Mouse (Mus musculus) ZHBTc4 (cell line): ENCODE data around the gene Pdk2.

Source experiments
- DNase-seq: peaks from one replicate; pipeline ENCODE4 v3.0.0-alpha.2; 2011; ENCODE audit warnings: low read depth, low spot score

Gene Pdk2

DNA sequence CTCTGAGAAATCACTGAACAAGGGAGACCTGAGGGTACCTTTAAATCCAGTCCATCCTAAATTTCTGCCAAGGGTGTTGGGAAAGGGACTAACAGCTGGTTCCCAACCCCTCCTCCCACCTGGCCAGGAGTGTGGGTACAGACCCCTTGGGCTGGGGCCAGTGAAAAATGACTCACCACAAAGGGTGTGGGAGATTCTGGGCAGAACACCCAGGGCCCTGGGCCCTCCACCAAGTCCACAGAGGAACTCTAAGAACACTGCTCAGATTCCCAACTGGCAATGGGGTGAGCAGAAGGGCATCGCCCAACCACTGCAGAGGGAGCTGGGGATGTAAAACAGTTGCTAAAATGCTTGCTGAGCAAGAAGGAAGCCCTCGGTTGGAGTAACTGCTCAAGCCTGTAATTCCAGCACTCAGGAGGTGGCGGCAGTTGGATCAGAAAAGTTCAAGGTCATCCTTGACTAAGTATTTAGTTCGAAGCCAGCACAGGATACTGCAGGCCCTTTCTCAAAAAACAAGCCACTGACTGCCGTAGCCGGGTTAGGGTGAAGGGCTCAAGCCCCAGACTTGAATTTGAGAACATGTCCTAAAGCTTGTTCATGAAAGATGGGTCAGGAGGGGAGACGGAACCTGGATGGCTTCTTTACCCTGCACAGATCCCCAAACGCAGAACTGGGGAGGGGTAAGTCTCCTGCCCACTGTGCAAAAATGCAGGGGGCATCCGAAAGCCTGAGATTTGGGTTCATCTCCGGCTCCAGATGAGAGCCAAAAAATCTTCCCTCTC lies 52.2 kb downstream of the Pdk2 start:
- no peak for DNase-seq

DNA sequence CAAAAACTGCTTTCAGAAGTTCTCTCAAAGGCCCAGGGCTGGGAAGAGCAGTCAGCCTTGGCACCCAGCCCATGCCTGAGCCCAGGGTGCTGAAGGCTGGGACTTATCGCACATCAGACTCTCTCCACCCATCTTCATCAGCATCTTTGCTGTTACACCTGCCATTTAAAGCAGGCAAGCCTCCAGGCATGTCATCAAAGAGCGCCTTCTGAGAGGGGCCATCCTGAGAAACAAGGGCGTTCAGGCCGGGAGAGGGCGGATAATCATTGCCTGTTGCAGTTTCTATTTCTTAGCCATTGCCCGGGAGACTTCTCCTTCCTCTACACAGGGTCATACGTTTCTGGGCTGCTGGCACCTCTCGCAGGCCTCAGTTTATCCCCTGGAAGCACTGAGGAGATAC lies 53.3 kb downstream of the Pdk2 start:
- peak; percentile 73 for DNase-seq

DNA sequence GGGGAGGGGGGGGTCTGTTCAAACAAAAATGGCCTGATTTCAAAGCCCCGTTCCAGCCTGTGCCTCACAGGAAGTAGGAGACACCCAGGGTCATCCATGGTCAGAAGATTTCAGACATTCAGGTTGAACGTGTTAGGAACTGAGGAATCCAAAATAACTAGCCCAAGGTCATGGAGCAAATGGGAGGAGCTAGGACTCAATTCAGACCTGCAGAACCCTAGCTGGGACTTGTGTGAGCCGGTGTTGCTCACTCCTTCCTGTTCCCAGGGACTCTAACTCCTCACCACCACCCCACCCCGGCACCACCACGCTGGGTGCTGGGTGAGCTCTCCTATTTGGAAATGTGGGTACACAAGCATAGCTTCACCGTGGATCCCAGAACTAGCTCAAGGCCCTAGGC lies 53.8 kb downstream of the Pdk2 start:
- DNase-seq: peak; percentile 88

DNA sequence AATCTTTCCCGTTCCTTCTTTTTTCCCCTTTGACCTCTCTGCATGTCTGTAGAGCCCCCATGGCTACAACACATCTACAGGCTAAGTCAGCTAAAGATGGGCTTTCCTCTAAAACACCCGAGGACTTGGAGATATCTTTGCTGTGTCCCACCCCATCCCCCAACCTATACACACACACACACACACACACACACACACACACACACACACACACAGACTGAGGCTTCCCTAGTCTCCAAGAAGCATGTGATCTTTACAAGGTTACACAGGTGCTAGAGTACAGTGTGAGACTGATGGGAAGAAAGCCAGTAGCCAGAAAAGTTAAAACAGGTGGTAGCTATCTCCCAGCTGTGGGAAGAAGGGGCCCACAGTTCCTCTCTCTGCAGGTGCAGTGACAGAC lies 54.7 kb downstream of the Pdk2 start:
- no peak for DNase-seq

DNA sequence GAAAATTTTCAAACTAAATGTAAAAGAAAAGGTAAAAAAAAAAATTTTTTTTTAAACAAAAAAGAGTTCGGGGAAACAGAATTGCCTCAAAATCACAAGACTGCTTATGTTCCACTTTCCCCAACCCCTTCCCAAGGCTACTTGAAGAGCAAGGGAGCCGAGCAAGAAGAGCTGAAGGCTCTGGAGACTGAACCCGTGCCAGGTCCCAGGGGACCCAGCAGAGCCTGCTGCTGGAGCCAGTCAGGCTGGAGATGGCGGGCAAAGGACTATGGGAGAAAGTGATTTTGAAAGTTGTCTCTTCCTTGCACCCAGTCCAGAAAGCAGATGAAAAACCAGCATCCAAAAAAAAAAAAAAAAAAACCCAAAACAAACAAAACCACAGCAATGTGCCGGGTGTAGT lies 55.3 kb downstream of the Pdk2 start:
- no peak for DNase-seq

DNA sequence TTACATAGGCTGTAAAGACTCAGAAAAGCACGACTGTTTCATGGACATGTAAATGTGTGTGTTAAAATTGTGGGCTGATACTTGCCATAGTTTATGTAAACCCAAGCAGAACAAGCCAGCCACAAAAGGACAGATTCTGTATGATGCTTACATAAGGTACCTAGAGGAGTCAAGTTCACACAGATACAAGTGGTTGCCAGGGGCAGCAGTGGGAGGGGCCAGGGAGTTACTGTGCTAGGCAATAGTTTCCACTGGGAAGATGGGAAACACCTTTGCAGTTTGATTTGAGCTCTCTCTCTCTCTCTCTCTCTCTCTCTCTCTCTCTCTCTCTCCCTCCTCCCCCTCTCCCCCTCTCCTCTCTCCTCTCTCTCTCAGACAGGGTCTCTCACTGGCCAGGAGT lies 56.0 kb downstream of the Pdk2 start:
- no peak for DNase-seq

DNA sequence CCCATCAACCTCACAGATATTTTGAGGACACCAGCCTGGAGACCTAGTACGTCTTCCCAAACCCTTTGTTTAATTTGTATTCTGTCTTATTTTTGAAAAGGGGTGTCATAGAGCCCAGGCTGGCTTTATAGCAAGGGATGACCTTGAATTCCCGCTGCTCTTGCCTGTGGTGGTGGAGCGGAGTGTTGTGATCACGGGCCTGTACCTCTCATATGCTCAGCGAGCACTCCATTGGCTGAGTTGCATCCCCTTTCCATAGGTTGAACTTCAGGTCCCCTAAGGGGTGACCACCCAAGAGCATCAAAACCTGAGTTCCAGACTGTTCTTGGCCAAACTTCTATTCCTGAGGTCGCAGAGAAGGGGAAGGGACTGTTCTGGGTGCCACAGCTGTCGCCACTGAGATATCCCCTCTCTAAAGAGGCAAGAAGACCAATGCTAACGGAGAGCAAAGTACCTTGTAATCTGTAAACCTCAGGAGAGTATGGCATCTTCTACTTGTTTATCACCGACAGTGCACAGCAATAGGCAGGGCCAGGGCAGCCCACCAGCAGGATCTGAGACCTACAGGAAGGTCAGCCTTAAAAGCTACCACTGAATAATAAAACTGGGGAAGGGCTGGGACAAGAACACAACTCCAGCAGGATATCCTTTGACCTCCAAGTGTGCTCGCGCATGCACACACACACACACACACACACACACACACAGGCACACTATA lies 61.5 kb downstream of the Pdk2 start:
- no peak for DNase-seq

DNA sequence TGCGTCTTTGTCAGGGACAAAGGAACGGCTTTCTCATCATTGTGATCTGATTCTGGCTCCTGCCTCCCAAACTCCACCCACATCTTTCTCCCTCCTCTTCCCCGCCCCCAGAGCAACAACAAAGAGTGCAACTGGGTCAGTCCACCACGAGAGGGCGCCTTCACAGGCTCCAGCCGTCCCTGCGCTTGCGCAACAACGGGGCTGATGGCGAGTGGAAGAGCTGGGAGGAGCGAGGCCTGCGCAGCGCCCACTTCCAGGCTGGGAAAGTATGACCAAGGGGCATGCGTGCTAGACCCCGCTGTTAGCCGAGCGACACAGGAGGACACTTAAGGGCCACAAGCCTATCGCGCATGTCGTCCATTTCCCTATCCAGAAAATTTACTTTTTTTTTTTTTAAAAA lies 62.2 kb downstream of the Pdk2 start:
- DNase-seq: peak; percentile 96

DNA sequence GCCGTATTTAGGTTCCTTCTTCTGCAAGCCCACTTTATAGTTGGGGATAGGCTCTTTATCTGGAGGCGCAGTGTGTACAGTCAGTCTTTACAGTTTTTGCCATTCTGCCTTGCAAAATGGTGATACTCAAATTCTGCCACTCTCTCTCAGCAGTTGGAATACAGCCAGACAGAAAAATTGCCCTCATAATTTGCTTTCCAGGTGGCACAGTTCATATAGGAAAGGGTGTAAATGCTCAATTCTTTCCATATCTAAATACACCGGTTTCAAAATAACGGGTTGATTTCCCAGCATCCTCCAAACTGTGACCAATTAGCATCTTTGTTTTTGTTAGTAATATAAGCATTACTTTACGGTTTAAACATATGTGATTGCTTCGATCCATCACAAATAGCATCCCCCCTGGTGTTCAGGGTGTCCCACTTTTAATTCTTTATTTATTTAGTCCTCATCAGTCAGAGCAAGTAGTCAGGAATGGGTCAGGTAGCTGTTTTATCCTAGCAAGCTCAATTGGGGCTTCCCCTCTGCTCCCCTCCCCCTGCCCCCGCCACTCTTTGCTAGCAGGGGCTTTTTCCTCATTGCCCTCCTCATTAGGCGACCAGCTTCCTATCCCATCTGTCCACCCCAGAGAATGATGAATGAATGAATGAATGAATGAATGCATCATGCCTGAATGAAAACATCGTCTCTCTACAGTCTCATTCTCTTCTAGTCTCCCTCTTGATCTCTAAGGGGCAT lies 62.8 kb downstream of the Pdk2 start:
- no peak for DNase-seq
